Mouse (Mus musculus) heart, adult 18-20 months (tissue): ENCODE data around the gene Sipa1l2. TPM values are rescaled to one million over a fixed set of nuclear protein-coding genes. Genes with fewer than 3 reads are reported as not detected.

Source experiments
- DNase-seq, 2 experiments: peaks; one replicate each; pipeline ENCODE4 v3.0.0; 2021 to 2022; ENCODE audit warnings: mixed read lengths in 1 of 2
- total RNA-seq, 2 experiments: library from RNA; stranded (reverse); gene quantifications; 2 replicates each; pipeline ENCODE4 v1.2.3; 2021

The Sipa1l2 gene
- total RNA-seq, 2 experiments from 2014 or later, result 37.9 to 42.2 TPM

DNA sequence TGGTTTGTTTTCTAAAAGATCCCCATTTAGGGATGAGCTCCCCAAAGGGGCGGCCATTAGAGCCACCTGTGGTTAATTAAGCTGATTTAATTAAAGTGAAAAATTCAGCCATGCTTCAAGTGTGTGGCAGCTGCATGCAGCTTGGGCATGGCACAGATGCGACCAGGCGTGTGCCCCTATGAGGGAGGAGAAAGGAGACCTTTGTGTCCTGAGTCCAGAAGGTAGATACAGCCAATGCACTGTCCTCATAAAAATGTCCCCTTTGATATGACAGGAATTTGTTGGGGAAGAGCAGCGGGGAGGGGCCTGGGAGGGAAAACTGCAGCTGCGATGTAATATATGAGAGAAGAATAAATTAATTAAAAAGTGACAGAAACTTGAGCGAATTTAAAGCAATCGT lies 106.7 kb downstream of the Sipa1l2 start:
- DNase-seq, result no peak

GRCm38 (mm10) chr8:125461504-125461903 lies 108.1 kb downstream of the Sipa1l2 start:
- DNase-seq, result peak; percentile 36 to 38

DNA sequence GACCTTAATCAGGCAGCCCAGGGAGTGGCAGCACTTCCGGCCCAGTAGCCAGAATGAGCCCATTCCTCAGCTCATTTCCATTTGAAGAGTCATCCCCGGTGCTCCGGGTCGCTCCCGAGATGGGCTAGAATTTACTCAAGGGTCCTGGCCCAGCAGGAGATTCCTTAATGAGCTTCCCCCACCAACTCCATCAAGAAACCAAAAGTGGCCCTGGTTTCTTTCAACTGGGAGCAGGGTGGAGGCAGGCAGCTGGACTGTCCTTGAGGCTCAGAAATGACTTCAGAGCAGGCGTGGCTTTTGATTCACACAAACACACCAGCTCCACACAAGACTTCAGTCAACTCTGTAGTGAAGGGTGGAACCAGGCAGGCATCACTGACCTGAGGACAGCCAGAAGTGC lies 109.0 kb downstream of the Sipa1l2 start:
- no peak for DNase-seq

DNA sequence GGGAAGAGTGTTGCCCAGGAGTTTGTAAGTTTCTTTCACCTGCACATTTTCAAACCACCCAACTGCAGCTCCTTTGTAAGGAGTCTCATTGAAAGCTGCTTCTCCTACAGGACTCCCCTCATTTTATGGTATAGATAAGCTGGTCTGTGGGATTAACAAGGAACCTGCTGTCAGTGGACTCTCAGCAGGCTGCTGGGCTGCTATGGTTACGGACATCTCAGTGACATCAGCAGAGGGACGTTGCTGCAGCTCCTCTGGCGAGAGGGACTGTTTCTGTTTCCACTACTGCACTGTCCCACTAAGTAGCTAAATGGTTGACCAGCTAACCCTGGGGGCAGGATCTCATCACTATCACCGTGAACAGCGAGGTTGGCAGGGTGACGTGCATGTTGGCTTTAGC lies 120.6 kb downstream of the Sipa1l2 start:
- no peak for DNase-seq

GRCm38 (mm10) chr8:125447543-125447942 lies 122.1 kb downstream of the Sipa1l2 start:
- no peak for DNase-seq

DNA sequence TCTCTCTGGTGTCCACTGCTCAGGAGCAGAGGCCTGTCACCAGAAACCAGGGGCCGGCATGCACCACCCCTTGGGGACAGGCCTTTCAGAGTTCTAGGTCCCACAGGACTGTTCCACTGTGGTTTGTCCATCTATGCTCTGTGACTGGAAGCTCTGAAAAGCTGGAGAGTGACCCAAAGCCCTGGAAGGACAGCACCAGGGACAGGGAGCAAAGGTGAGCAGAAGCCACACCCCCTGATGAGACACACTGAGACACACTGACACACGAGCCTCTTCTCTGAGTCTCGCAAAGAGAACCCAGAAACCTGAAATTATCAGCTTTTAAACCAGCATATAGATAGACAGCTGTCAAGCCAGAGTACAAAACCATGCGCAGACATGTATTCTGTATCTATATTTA lies 123.4 kb downstream of the Sipa1l2 start:
- peak in 1 of 2 experiments; percentile 10 for DNase-seq

DNA sequence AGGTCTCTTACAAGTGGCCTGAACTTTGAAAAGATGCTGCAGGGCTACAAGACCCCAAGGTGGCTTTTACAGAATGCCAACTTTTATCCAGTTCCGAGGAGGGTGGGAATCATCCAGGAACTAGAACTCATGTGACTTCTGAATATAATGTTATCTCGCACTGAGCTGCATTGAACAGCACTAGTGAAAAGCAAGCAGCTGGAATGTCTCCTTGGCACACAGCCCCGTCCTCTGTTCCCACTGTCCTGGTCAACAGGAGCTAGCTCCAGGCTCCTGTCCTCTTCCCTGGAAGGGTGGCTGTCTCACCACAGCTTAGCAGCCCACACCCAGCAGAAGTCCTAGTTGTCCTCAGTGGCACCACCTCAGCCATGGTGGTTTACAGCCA lies 124.4 kb downstream of the Sipa1l2 start:
- DNase-seq, result peak; percentile 80 to 86

GRCm38 (mm10) chr8:125444457-125445224 lies 125.0 kb downstream of the Sipa1l2 start:
- DNase-seq, result peak in 1 of 2 experiments; percentile 27

DNA sequence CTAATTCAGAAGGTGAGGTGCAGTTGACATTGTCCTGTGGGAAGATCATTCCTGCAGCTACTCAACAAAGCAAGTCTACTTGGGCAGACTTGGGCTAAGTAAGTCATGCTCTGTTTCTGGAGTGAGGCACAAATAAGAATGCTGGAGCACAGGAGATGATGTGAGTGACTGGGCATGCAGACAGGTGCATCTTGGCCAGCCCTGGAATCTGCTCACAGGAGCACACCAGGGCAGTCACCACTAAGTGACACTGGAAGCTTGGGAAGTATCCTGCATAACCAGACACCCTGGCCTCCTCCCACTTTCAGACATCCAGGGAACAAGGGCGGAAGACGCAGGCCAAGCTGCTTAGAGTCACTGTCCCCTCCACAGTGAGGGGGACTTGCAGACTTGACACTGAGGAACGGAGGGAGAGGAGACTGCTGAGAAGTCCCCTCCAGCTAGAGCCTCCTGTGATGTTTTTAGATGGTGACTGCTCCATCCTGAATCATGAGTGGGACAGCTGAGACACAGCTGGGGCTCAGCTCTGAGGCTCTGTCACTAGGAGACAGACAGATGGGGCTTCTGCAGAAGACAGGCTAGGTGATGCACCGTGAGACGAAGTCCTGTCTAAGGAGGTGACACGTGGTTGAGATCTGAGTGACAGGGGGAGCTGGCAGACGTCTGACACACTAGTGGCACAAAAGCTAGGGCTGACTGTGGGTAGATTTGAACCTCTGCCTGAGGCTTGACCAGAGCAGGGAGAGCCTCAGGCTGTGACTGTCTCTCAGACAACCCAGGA lies 134.1 kb downstream of the Sipa1l2 start:
- DNase-seq, result no peak

DNA sequence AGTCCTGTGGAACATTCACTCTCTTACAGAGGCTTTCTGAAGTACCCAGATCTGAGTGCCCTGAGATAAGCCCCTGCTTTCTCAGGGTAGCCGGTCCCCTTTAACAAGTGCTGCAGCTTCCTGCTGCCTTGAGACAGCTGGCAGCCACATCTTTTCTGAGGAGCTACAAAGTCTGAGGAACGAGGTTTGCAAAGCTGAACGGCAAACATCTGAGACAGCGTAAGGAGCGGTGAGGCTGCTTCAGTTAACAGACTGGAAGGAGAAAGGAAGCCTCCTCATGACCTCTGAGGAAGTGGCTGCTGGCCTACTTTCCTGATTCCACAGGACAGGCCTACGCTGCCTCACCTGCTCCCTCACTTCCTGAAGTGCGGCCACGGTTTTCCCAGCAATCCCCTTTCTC lies 135.5 kb downstream of the Sipa1l2 start:
- no peak for DNase-seq

DNA sequence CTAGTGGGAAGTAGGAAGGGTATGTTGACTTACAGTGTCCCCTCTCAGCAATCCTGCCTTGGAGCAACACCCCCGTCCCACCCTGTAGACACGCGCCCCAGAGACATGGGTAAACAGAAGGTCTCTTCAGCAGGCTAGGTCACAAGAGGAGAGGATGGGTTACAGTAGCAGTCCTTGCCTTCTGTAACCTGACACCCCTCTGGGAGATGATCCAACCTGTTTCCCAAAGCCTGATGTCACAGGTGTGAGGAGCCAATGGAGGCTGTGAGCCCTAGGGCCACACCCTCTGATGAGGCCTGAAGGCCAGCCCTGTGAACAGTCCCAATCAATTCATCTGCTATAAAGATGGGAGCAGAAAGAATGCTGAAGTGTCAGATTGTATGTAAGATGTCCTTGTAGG lies 138.3 kb downstream of the Sipa1l2 start:
- peak; percentile 63 to 68 for DNase-seq

DNA sequence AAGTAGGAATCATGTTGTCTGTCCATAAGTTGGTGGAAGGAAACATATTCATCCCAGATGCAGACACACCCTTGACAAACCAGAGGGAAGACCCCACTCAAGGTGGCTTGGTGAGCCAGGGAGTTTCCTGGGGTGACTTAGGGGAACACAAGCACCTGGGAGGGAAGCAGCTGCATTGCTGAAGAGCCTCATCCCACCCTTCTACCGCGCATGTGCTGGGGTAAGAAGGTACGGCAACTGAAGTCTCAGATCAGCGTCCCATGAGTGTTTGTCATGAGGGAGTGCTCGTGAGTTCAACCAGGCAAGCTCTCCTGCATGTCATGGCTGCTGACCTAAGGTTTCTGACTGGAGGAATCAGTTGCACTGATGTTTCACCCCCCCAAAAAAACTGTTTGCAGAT lies 138.8 kb downstream of the Sipa1l2 start:
- DNase-seq, result no peak

GRCm38 (mm10) chr8:125428979-125429690 lies 140.5 kb downstream of the Sipa1l2 start:
- DNase-seq, result no peak

DNA sequence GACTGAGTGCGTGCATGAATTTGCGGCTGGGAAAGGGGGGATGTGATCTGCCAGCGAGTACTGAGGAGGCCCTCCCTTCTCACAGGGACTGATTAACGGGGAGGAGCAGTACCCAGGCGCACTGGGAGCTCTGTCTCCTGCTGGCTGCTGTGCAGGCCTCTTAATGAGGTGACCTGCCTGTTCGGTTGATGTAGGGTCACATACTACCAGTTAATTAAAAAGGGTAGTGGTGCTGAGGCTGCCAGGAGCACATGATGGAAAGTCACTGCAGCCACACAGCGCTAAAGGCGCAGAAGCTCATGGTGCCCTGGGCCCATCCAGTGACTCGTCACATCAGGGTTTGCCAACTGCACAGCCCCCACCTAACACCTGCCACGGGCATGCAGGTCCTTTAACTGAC lies 145.7 kb downstream of the Sipa1l2 start:
- DNase-seq, result peak; percentile 37 to 44

DNA sequence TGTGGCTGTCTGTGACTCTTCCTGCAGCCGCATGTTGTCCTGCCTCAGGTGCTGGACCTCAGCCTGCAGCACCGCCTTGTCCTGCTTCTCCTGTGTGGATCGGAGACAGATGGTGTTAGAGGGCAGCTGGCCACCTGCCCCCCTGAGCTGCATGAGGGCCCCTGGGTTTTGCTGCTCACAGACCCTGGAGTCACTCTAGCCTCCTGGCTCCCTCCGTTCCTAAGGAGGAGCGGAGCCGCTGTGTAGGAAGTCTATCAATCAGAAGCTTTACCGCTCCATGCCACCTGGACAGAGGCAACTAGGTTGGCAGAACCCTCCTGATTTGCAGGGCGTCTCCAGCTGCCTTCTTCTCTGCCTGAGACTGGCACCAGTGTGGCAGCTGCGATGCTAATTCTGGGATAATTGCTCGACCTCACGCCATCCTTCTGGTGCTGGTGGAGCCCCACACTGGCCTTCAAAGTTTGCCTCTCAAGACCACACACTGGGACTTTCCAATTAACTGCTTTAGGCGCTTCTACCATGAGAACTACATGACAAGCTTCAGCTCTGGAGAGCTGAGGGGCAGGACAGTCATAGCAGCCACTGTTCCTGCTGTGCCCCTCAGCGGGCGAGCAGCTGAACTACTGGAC lies 150.3 kb downstream of the Sipa1l2 start:
- DNase-seq, result no peak

DNA sequence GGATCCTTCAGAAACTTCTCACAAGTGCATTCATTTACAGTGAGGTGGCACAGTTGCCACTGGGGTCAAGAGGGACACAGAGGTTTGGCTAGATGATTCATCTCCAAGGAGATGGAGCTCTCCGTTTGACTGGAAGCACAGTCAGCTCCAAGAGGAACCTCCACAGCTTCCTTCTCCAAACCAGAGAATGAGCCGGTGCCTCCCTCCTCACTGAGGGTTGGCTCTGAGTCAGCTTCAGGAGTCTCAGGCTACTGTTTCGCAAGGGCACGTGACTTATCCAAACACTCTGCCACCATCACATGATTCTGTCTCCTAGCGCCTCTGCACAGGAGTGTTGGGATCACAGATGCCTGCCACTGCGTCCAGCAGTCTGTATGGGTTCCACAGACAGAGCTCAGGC lies 153.5 kb downstream of the Sipa1l2 start:
- DNase-seq, result peak in 1 of 2 experiments; percentile 25

DNA sequence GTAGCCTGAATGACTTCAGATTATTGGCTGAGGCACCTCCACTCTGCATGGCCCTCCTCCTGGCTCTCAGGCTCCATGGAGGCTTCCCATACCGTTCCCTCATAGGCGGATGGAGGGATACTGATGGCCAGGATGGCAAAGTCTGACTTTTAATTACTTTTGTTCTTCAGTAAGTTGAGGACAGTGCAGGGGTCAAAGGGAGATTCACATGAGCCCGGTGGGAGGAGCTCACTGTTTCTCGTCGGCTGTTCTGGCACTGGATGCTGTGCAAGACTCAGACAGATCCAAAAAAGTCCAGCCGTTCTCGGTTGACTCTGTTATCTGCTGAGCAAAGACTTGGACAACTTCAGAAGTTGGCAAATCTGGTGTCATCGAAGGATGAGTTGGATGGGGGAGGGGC lies 155.0 kb downstream of the Sipa1l2 start:
- DNase-seq, result no peak

DNA sequence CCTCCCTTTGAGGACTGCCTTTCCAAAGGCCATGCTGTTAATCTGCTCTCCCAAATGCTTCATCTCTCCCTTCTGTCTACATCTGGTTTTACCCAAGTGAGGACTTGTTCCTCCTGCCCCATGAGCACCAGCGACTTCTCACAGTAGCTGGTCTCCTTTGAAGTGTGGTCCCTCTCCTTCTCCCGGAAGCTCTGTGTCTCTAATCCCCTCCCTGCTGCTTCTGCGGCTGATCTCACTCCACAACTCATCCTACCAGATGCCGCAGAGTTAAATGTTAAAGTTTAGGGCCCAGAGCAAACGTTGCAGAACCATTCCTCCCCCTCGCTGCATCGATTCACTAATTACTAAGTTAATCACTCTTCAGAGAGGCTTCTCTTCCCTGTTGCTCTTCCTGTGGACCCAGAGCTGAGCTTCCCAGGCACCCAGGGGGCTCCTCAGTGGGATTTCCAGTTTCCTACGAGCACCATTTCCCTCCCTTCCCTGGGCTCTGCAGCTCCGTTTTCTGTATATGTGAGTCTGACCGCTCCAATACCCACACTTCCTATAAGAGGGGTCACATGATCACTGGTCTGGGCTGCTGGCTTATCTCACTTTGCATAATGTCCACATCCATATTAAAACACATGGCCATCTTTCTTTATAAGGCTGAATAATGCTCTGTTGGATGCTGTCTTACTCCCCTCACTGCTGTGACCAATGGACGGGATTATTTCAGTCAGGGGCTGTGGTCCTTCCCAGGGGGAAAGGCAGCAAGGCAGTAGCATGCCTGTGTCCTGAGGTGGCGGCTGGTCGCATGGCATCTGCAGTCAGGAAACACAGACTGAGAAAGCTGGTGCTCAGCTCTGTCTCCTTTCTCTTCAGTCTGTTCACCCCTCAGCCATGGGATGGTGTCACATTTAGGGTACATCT lies 156.4 kb downstream of the Sipa1l2 start:
- DNase-seq, result no peak

DNA sequence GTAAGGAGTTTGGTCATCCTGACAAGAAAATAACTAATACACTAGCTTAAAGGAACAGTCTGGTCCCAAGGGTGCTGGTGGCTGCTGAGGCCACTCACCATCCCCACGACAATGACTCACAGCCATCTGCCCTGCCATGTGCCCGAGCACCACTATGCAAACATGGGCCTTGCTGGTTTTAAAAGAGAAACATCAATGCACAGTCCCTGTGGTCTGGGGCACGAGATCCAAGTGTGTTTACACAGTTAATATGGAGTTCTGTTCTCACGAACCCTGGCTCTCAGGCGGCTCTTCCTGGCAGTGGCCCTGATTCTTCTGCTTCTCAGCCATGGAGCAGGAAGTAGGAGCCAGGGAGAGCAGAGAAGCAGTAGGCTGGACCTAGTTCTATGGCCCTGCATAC lies 159.0 kb downstream of the Sipa1l2 start:
- no peak for DNase-seq

GRCm38 (mm10) chr8:125407672-125408071 lies 161.9 kb downstream of the Sipa1l2 start:
- no peak for DNase-seq

DNA sequence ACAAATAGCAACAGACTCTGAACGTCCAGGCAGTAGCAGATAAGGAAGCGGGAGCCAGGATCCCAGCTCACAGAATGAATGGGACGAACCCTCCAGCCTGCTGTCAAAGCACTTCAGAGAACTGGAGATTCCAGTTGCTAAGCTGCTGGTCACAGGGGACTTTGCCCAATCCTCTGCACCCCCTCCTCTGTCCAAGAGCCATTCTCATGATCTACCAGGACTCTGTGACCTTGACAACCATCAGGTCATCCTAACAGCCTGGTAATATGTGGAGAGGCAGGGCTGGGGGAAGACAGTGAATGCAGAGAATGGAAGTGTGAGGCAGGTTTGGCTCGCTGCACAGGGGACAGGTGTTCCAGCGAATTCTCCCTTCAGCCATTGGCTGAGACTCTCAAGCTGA lies 163.2 kb downstream of the Sipa1l2 start:
- no peak for DNase-seq
